Mouse (Mus musculus) right cerebral cortex, postnatal 14 days (tissue): ENCODE measurements at regions not wholly inside any gene's neighbourhood (a gene's known extent, or its start where the extent isn't known, plus 50 kb on each side); places are given as distances from the start of the nearest gene placed in this dataset.

ENCODE experiments used
- DNase-seq: peaks from one replicate; pipeline ENCODE4 v3.0.0; 2022

GRCm38 (mm10) chr5:53329591-53329990 lies 62.7 kb downstream of the Smim20 start:
- DNase-seq = no peak

GRCm38 (mm10) chr5:53336704-53337103 lies 69.8 kb downstream of the Smim20 start:
- DNase-seq = no peak

- DNase-seq = no peak
Observed at GRCm38 (mm10) chr5:53337816-53338215, 70.9 kb downstream of the Smim20 start.

GRCm38 (mm10) chr5:53345164-53345563 lies 78.3 kb downstream of the Smim20 start:
- no peak for DNase-seq

- no peak for DNase-seq
Observed at GRCm38 (mm10) chr5:53346028-53346427, 79.1 kb downstream of the Smim20 start.

- DNase-seq = no peak
Observed at GRCm38 (mm10) chr5:53346756-53347155, 79.9 kb downstream of the Smim20 start.

- no peak for DNase-seq
Observed at GRCm38 (mm10) chr5:53352852-53353251, 86.0 kb downstream of the Smim20 start.

- no peak for DNase-seq
Observed at GRCm38 (mm10) chr5:53354296-53354695, 87.4 kb downstream of the Smim20 start.

GRCm38 (mm10) chr5:53355069-53355468 lies 88.2 kb downstream of the Smim20 start:
- DNase-seq = peak; percentile 78

GRCm38 (mm10) chr5:53357086-53357608 lies 90.3 kb downstream of the Smim20 start:
- no peak for DNase-seq

GRCm38 (mm10) chr5:53358181-53358580 lies 91.3 kb downstream of the Smim20 start:
- no peak for DNase-seq

- no peak for DNase-seq
Observed at GRCm38 (mm10) chr5:53359887-53360286, 93.0 kb downstream of the Smim20 start.

GRCm38 (mm10) chr5:53361295-53361694 lies 94.4 kb downstream of the Smim20 start:
- DNase-seq = no peak

- DNase-seq = no peak
Observed at GRCm38 (mm10) chr5:53363898-53364297, 97.0 kb downstream of the Smim20 start.

GRCm38 (mm10) chr5:53366882-53367561 lies 98.9 kb upstream of the Rbpj start:
- DNase-seq = no peak

- no peak for DNase-seq
Observed at GRCm38 (mm10) chr5:53370272-53370671, 95.7 kb upstream of the Rbpj start.

GRCm38 (mm10) chr5:53371638-53372037 lies 94.3 kb upstream of the Rbpj start:
- no peak for DNase-seq

- DNase-seq = no peak
Observed at GRCm38 (mm10) chr5:53373315-53373714, 92.6 kb upstream of the Rbpj start.

- DNase-seq = no peak
Observed at GRCm38 (mm10) chr5:53376856-53377255, 89.1 kb upstream of the Rbpj start.

GRCm38 (mm10) chr5:53377698-53378097 lies 88.3 kb upstream of the Rbpj start:
- no peak for DNase-seq

GRCm38 (mm10) chr5:53378106-53378505 lies 87.8 kb upstream of the Rbpj start:
- no peak for DNase-seq

GRCm38 (mm10) chr5:53378599-53378998 lies 87.4 kb upstream of the Rbpj start:
- no peak for DNase-seq

- DNase-seq = no peak
Observed at GRCm38 (mm10) chr5:53379612-53380011, 86.3 kb upstream of the Rbpj start.

- DNase-seq = no peak
Observed at GRCm38 (mm10) chr5:53380203-53380602, 85.7 kb upstream of the Rbpj start.
